Mouse (Mus musculus) lung, adult 2 months (tissue): ENCODE results near the gene Ptges2. TPM values are rescaled to one million over a fixed set of nuclear protein-coding genes. Genes with fewer than 3 reads are reported as not detected.
A peak's percentile ranks its signal among the peaks of the same experiment; 100 is the strongest.

Experiments
- DNase-seq: peaks from one replicate; pipeline ENCODE4 v3.0.0; 2022
- H3K4me1 ChIP-seq: fragments of 200-500 bp; 2 replicates; pipeline ENCODE4 v1.6.1; 2011; ENCODE audit warnings: low read length; ENCODE audit not compliant: control insufficient read depth, insufficient read depth
- H3K4me3 ChIP-seq: fragments of 200-500 bp; replicated peaks from 2 replicates; pipeline ENCODE3; 2011; ENCODE audit warnings: low read depth, mild to moderate bottlenecking, control low read depth, low read length; ENCODE audit errors: extremely low read depth
- CTCF ChIP-seq: fragments of 200-500 bp; IDR thresholded peaks from 2 replicates; pipeline ENCODE4 v1.5.1; 2011; ENCODE audit warnings: mild to moderate bottlenecking, low read length, control low read depth; ENCODE audit not compliant: insufficient read depth
- POLR2A ChIP-seq: fragments of 200-500 bp; IDR thresholded peaks from 2 replicates; pipeline ENCODE4 v1.6.1; 2011; ENCODE audit warnings: low read depth, mild to moderate bottlenecking, control low read depth, low read length, borderline replicate concordance; ENCODE audit errors: extremely low read depth
- WGBS: fragments of 180-500 bp; shearing (Covaris S2); methylation state at CpG from one replicate; pipeline ENCODE4 v1.1.7; 2018; 5-methylcytosine and 5-hydroxymethylcytosine counted together
- polyA plus RNA-seq: library from polyadenylated mRNA; depleted of rRNA; stranded (reverse); fragments of >200 nt; gene quantifications from 2 replicates; pipeline ENCODE4 v1.2.3, GENCODE M21; 2012

Ptges2 gene
- polyA plus RNA-seq, 1 experiment, result 23.8 TPM

DNA sequence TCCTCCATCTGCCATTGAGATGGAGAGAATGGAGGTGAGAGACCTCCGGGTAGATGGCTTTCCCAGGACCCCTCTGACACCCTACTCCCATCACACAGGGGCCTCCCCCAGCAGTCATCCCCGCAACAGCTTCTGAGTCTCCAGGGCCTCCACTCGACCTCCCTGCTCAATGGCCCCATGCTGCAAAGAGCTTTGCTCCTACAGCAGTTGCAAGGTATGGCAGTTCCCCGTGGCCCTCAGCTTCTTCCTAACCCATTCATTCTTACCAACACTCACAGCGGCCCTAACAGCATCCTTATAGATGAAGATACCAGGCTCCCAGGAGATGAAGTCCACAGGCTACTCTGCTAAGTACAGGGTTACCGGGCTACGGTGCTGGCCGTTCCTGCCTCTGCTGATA is 31.6 kb upstream of the Ptges2 start:
- H3K4me3 ChIP-seq, result no peak overlapping the region
- 79% methylated on average over 8 of the region's 8 CpGs for WGBS
- no peak for TF ChIP-seq POLR2A
- no peak for TF ChIP-seq CTCF
- DNase-seq, result no peak
- H3K4me1 ChIP-seq, result peaks cover 3% of the 10 kb centered on the region; the same call in 1 of the 2 replicates

DNA sequence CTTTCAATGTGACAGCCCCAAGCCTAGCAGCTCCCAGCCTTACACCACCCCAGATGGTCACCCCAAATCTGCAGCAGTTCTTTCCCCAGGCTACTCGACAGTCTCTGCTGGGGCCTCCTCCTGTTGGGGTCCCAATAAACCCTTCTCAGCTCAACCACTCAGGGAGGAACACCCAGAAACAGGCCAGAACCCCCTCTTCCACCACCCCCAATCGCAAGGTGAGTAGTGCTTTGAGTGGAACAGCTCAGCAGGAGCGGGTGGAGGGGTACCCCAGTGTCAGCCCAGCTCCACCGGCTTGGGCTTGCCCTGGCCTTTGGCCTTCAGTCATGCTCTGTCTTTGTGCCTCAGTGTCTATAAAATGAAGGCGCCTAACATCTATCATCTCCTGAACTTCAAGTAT is 28.4 kb upstream of the Ptges2 start:
- no peak for DNase-seq
- peaks cover 3% of the 10 kb centered on the region; the same call in 1 of the 2 replicates for H3K4me1 ChIP-seq
- TF ChIP-seq CTCF, result no peak
- no peak for TF ChIP-seq POLR2A
- no peak overlapping the region for H3K4me3 ChIP-seq
- 93% methylated on average over 5 of the region's 5 CpGs for WGBS

DNA sequence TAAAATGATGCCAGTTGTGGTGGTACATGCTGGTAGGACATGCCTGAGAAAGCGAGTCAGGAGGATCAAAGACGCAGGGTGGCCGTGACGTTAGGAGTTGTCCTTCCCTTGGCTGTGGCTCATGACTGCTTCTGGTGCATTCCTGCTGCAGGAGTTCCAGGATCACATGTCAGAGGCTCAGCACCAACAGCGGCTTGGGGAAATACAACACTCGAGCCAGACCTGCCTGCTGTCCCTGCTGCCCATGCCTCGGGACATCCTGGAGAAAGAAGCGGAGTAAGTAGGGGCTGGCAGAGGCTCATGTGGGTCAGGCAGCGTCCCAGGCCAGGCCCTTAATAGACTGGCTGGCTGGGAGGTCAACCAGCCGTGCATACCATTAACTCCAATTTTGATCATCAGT is 21.5 kb upstream of the Ptges2 start:
- WGBS, result 91% methylated on average over 10 of the region's 10 CpGs
- no peak for DNase-seq

DNA sequence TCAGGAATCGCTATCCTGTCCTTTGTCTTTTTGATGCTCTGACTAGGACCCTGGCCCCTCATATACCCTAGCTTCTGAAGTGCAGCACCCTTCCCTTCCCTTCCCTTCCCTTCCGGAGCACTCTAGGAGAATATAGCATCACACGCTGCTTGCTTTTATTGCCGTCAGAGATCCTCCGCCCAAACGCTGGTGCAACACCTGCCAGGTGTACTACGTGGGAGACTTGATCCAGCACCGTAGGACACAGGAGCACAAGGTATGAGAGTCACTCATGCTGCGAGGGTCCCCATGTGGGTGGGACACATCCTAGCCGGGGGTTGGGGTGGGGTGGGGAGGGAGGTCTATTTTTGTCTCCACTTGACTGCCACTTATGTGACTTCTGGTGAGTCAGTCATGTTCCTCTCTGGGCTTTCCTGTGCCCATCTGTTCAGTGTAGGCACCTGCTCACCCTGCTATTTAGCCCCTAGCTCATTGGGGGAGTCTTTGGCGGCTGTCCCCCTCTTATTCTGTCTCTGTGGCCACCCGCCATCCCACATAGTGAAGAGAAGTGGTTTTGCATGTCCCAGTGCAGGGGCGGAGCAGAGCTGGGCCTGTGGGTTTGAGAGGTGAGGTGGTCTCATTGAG is 20.3 kb upstream of the Ptges2 start:
- TF ChIP-seq CTCF, result no peak
- TF ChIP-seq POLR2A, result no peak
- Histone ChIP-seq H3K4me1 (no peaks in the 10 kb centered on the region), H3K4me3 (no peak overlapping the region)
- 83% methylated on average over 13 of the region's 13 CpGs for WGBS
- DNase-seq, result no peak

More for the DNA sequence above, 21.5 kb upstream of the Ptges2 start:
- TF ChIP-seq CTCF, result no peak
- TF ChIP-seq POLR2A, result no peak
- H3K4me3 ChIP-seq, result no peak overlapping the region
- no peaks in the 10 kb centered on the region for H3K4me1 ChIP-seq

DNA sequence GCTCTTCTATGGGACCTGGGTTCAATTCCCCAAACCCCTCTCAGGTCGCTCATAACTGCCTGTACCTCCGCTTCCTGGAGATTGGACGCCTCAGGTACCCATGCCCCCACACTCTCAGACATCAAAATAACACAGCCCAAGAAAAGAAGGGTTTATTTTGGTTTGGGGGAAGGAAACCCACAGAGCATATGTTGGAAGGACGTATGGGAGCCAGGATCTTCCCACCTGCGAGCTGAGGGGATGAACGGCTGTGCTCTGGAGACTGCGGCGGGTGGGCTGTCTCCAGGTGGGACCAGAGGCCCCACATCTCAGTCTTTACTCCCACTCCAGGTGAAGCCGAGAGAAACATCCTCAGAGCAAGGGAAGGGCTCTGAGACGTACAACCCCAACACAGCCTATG is 18.7 kb upstream of the Ptges2 start:
- 0 out of 2 replicates have a peak, but pooled peaks cover under 1% of the 10 kb centered on the region for H3K4me1 ChIP-seq
- DNase-seq, result no peak
- 92% methylated on average over 10 of the region's 10 CpGs for WGBS
- H3K4me3 ChIP-seq, result no peak overlapping the region
- no peak for TF ChIP-seq POLR2A
- TF ChIP-seq CTCF, result no peak

DNA sequence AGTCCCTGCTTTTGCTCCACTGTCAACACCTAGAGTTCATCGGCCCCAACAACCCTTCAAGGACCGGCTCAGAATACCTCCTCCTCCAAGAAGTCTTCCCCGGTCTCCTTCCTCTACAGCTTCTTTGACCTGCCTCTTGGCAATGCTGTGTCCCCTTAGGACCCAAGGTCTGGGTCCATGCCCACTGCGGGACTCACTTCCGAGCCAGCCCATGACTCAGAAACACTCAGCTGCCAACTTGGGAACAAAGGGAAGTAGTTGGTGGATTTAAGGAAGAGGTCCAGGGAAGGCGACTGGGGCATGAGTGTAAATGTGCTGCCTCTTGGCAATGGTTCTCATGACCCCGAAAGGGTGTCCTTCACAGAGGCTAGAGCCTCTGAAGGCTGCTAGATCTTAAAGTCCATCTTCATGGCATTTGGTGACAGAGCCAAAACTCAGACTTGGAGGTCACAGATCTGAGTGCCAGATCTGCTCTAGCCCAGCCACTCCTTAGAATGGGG is 15.6 kb upstream of the Ptges2 start:
- Histone ChIP-seq H3K4me3 (no peak overlapping the region), H3K4me1 (peaks cover 4% of the 10 kb centered on the region; the same call in 1 of the 2 replicates)
- DNase-seq, result no peak
- 61% methylated on average over 7 of the region's 7 CpGs for WGBS
- TF ChIP-seq CTCF (no peak), POLR2A (no peak)

DNA sequence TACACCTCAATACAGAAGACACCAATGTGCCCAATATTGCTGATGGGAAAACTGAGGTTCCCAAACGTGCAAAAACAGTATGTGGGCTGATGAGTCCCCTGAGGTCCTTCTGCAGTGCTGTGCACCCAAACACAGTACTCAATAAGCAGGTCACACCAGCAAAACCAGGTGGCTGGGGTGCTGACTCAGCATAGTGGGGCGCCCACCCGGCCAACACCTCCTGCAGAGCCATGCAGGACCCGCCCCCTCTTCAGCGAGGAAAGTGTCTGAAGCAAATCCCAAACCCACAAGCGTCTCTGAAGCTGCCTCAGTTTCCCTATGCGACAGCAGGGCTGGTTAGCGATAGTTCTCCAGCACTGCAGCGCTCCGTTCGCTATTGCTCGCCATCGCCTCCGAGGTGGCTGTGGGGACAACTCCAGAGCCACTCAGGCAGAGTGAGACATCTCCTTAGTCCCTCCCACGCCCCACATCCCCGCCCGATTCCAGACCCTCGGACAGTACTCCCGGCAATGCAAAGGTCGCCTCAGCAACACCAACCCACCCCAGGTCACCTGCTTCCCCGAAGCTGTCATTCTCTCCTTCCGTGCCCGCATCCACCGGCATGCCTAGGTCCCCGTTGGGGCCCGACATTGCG is 14.4 kb upstream of the Ptges2 start:
- WGBS, result 2% methylated on average over 27 of the region's 27 CpGs
- no peak for DNase-seq
- H3K4me3 ChIP-seq, result peak overlapping the region; percentile 71
- H3K4me1 ChIP-seq, result peaks cover 4% of the 10 kb centered on the region; the same call in 1 of the 2 replicates
- TF ChIP-seq POLR2A (no peak), CTCF (no peak)

DNA sequence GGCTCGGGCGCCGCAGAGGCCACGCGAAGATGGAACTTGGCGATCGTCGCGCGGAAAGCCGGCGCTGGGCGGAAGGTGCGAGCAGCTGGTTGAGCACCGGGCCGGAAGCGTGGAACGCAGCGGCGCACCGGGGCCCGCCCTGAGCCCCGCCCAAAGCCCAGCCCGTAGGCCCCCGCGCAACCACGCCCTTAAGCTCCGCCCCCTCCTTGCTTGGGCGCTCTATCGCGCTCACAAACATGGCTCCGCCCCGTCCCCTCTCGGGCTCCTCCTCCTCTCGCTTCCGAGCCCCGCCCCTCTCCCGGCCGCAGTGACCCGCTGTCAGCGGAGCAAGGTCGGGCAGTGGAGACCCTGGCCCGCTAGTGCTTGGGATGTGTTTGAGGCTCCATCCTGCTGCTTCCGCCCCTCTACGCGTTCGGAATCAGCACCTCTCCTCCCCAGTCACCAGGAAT is 13.9 kb upstream of the Ptges2 start, which contains the start of gene 1110008P14Rik:
1110008P14Rik (minus strand) TSS at position 164 of the 449 bp plus-strand sequence.
- DNase-seq, result peak; percentile 97
- TF ChIP-seq CTCF (no peak), POLR2A (peak; percentile 28; the same call in 1 of the 2 replicates)
- peak within 1 kb of the TSS; percentile 88 for H3K4me3 ChIP-seq
- WGBS, result under 1% methylated on average over 33 of the region's 47 CpGs
- peaks cover 4% of the 10 kb centered on the region; the same call in 1 of the 2 replicates for H3K4me1 ChIP-seq

DNA sequence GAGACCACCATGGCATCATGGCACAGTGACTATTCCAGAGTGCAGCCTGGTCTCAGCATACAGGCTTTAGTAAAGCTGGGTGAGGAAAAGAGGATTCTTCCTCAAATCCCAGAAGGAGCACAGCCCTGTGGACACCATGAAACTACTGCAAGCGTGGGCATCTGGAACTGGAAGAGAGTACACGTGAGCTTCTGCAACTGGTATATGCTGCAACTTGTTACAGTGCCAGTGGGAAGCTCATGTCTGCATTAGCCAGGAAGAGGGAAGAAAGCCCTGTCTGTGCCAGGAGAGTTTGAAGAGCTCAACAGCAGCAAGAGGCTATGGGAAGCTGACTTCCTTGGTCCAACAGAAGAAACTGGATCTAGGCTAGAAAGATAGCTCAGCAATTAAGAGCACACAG is 13.0 kb upstream of the Ptges2 start:
- Histone ChIP-seq H3K4me1 (peaks cover 4% of the 10 kb centered on the region; the same call in 1 of the 2 replicates), H3K4me3 (no peak overlapping the region)
- DNase-seq, result no peak
- WGBS, result 69% methylated on average over 2 of the region's 2 CpGs
- no peak for TF ChIP-seq POLR2A
- no peak for TF ChIP-seq CTCF

DNA sequence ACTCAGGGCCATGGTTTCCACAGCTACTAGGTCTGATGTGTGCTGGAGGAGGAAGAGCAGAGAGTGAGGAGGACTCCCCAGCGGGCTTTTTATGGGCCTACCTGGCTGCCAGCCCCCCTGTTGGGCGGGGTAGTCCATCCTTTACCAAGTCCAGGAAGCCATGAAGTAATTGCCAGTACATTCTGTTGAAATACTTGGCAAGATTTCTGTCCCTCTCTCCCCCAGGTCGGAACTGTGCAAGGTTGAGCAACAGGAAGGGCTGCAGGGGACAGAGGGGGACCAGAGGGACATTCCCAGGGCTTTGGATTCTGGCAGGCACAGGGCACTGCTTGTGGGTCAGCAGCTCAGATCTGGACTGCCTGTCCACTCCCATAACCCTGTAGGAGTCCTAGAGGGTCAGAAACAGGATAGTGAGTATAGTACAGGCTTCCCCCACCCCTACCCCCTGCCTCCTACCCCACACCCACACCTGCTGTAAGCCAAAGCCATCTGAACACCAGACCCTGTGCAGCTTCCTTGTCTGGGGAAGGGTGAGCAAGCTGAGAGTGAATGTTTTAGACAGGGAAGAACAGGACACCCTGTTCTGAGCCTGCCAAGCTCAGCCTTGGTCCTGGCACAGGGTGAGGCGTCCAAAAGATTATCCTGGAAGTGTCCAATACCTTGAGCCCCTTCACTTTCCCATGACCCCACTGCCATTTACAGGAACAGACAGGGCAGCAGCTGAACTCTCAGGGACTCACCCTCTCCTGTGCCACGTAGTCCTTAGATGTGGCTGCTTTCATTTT is 7.8 kb upstream of the Ptges2 start, which contains the start of gene Lcn2:
Lcn2 (minus strand) TSS at position 547 of the 785 bp plus-strand sequence.
- Histone ChIP-seq H3K4me3 (peak within 1 kb of the TSS; percentile 44), H3K4me1 (peaks cover 3% of the 10 kb centered on the region; the same call in 1 of the 2 replicates)
- DNase-seq, result peak; percentile 24
- WGBS, result 41% methylated on average over 5 of the region's 5 CpGs
- TF ChIP-seq CTCF, result no peak
- no peak for TF ChIP-seq POLR2A
